Mouse (Mus musculus) gastrocnemius, postnatal 10 days (tissue): ENCODE measurements around the gene Tspear. TPM values are rescaled to one million over a fixed set of nuclear protein-coding genes. Genes with fewer than 3 reads are reported as not detected.
"Not testable (repeated sequence)": the region's sequence is repeated elsewhere in the genome, so short reads cannot be mapped to it uniquely, and the experiment has no call there.

ENCODE experiments used
- DNase-seq: peaks from one replicate; pipeline ENCODE4 v3.0.0; 2021; ENCODE audit warnings: mixed read lengths
- long read RNA-seq, 2 experiments: library from polyadenylated mRNA; stranded (forward); transcript quantifications; one replicate each; pipeline ENCODE4 v2.0.0; 2021
- total RNA-seq, 2 experiments: library from RNA; stranded (reverse); gene quantifications; 2 replicates each; pipeline ENCODE4 v1.2.3; 2021

Tspear gene
- total RNA-seq = not detected
- long read RNA-seq, experiment 1 = 0 reads
- long read RNA-seq, experiment 2 = 0 reads

DNA sequence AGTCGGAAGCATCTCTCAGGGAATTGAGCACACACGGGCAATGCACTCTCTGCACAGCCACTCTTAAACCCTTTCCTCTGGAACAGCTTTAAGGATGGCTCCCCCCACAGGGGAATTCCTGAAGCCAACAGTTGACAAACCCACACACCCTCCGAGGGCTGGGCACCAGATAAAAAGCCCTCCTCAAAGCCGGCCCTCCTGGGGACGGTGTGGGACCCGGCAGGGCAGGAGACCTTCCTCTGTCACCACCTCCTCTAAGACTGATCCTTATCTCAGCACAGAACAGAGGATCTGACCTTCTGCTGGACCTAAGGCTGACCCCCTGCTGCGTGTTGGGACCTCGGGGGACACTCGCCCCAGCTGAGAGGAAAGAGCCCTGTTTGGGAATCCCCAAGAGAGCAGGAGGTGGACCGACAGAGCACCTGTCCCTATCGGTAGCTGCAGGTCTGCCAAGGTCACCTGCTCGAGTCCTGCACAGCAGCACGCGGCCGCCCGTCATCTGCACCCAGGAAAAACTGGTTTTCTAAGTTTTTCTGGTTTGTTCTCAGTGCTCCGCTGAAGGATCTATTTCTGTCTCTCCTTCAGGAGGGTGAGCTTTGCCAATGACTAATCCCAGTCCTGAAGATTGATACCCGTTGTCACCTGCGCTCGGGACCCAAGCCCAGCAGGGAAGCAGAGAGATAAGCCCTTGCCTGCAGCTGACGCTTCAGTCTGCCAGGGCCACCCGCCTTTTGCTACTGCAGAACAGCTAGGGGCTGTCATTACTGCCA is at the start of gene Tspear:
TSS of gene Tspear (plus strand) at position 675 of the 770 bp plus-strand sequence.
- DNase-seq = no peak

DNA sequence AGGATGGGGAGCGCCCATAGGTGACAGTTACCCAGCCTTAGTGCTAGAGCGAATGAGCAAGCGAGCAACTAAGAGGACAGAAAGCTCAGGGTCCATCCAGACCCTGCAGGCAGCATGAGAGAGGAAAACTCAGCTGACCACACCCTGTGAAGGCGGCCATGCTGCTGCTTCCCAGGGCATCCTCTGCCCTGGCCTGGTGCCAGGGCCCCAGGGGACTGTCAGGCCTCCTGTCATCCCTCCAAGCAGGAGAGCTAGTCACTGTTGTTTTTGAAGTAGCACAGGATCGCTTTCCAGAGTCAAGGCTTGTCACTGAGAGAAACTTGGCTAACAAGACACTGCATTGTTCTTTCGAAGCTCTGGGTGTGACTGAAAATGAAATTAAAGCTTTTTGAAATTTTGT is 47.4 kb upstream of the Tspear start:
- DNase-seq = no peak

DNA sequence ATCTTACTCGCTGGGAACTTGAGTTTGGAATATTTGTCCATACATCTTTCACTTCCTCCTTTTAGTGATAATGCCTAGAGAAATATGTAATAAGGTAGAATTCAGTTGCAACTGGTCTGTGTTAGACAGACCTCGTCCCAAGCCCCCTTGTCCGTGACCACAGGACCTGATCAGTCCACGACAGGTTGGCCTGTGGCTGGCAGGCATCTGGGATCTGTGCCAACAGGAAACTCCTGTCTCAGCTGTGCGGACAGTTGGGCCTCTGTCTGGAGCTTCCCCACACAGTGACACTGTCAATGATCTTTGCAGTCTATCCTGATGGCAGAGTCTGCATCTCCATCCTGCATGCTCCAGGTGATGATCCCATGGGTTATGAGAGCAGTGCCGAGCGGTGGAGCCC is 43.2 kb upstream of the Tspear start:
- DNase-seq = no peak

DNA sequence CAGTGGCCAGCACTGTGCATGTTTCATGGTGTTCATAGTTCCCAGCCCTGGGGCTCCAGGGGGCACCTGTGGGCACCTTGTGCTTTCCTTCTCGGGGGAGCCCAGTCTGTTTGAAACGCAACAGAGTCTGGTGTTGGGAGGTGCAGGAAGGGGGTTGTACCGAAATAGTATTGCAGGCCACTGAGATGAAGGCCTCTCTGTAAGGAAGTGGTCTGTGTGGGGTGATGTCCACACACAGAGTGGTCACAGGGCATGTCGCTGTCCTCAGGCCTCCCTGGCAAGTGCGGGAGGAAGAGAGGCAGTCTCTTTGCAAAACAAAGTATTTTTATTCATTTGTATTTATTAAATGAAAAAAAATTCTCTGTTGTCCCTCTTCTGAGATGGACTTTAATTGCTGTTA is 40.8 kb upstream of the Tspear start:
- no peak for DNase-seq

DNA sequence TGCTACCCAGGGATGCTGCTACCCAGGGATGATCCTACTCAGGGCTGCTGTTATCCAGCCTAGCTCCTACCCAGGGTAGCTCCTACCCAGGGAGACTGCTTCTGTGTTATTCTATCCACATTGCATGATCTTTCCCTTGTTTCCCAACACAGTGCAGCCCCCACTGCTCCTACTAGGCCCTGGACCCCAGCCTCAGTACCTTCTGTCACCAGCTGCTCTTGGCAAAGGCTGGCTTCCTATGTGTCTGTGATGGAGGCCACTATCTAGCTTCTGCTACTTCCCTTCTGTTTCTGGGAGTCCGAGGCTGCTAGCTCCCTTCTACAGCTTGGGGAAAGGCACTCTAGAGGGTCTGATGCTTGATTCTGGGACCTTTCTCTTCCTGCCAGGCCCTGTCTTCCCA is 38.9 kb upstream of the Tspear start:
- no peak for DNase-seq

DNA sequence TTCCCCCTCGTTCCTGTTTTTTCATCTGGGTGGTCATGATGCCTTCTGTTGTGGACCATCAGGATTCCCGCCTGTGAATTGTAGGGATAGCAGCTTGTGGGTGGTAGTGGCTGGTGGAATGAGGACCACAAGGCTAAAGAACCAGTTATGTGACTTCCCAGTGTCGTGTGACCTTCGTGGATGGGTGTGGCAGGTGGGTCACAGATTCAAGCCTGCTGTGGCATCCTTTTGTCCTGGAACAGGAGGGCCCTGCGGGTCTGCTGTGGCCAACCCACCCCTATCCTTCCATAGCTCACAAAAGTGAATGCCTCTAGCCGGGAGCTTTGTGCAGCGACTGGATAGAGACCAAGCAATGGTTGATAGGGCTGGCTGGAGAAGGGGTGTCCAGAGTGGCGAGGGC is 38.5 kb upstream of the Tspear start:
- no peak for DNase-seq

DNA sequence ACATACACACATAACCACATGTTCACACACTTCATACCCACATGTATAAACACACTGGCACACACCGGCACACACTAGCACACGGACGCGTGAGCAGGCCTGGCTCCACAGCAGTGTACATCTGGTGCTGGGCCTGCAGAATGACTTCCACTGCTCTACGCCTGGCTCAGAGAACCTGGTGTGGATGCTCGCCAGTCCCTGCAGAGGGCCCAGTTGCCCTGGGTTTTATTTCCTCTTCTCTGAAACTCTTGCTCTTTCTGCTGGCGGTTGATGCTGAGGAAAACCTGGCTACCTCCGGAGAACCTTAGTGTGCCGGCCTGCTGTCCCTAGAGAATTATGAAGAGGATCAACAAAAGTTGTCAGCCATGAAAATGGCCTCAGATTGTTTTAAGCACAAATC is 34.3 kb upstream of the Tspear start:
- DNase-seq = no peak

DNA sequence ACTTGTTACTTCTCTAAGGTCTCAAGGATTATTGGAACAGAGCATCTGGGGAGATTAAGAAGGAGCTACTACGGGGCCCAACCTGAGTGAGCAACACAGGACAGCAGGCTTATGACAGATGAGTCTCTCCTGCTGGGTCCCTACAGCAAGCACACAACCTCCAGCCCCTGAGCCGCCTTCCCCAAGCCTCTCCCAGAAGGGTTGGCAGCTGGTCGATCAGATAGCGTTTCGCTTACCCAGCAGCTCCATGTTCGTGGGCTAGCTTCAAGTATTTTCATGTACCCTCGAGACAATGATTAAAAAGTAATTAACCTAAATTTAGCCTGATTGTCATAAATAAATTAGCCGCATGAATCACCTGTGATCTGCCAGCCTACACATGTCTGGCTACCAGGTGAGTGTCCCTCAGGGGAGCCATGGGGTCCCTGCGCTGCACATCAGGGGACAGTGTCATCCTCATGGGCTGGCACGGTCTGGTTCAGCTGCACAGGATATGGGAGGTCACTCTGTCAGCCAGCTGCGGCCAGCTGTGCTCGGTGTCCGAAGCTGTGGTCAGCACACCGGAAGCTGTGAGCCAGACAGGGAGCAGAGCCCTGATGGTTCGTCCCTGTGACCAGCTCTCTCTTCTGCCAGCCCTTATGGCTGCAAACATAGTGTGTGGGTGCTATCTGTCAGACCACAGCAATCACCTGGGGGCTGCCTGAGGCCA is 27.9 kb upstream of the Tspear start:
- DNase-seq = no peak

DNA sequence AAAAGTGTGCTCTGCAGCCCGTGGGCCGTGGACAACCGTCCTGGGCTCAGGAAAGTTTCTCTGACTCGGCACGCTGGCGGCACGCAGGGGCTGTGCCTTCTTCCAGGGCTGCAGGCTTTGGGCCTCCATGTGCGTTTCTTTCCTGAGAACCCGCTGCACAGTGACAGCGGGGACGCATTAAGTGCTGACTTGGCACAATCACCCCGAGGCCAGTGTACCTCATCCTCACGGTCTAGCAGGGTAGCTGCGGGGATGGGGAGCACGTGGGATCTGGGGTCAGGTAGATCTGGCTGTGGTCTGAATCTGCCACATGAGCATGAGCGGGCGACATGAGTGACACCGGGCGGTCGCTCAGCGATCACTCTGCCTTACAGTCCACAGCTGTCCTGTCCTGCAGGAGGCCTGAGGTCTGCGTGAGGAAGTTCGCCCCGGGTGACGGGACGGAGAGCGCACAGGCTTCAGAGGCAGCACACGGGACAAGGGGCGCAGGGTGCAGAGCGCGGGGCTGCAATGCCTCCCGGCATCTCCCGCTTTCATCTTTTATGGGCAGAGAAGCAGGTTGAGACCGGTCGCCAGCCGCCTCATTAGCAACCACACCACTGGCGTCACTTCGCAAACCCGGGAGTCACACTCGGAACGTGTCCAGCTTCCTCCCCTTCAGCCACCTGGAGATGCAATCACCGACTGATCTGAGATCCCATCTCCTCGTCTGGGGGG is 22.3 kb upstream of the Tspear start:
- no peak for DNase-seq

DNA sequence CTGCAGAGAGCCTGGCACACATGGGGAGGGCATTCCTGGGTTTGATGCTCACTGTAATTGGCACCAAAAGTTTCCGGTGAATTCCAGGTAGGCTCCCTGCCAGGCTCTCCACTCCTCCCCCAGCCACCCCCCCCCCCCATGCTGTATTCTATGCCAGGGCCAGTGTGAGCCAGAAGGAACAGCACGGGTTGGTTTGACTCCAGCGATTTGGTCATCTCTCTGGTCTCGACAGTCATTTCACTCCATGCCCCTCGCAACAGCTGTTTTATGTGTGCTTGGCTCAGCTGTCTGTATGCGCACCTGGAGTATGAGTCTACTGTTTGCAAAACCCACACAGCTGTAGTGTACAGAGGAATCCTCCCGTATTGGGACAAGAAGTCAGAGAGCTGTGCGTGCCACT is 20.0 kb upstream of the Tspear start:
- DNase-seq = no peak

DNA sequence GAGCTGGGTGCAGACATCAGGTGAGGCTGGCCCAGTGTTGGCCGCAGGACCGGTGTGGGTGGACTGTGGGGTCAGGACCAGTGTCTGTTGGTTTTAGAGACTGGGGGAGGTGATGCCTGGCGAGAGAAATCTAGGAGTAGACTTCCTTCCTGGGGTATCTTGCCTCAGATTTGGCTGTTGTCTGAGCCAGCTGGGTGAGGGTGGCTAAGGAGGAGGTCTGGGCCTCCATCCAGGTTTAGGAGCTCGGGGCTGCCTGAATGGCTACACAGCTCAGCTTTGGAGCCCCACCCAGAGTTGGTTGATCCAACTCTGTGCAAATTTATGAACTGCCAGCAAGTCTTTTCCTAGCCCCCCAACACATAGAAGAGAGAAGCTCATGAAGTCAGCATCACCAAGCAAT is 19.0 kb upstream of the Tspear start:
- DNase-seq = no peak

DNA sequence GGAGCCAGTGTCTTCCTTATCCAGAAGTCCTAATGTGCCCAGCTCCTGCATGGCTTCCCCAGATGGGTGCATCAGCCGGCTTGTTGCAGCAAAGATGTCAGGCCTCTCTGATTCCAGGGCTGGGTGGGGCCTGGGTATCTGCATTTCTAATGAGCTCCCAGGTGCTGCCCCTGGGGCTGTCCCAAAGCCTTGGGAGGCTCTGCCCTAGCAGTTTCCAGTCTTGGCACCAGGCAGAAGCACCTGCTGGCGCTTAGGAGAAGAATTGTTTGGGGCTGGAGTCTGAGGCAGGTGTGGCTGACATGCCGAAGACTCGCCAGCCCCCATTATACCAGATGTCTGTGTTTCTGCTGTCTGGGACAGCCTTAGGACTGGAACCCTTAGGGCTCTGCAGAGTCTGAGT is 15.7 kb upstream of the Tspear start:
- DNase-seq = no peak

DNA sequence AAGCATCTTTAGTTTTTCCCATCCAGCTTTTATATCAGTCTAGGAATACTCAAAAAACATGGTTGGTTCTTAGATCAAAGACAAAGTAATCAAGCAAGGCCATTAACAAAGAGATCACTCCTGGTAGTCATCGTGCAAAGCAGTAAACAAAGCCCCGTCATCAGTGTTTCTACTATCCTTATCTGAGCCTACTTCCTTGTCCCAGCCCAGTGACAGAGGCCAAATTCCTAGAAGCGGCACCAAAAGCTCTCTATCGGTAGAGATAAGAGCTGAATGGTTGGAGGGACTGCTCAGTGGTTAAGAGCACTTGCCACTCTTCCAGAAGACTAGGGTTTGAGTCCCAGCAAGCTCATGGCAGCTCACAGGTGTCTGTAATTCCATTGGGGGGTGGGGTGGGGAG is 14.8 kb upstream of the Tspear start:
- DNase-seq = no peak

DNA sequence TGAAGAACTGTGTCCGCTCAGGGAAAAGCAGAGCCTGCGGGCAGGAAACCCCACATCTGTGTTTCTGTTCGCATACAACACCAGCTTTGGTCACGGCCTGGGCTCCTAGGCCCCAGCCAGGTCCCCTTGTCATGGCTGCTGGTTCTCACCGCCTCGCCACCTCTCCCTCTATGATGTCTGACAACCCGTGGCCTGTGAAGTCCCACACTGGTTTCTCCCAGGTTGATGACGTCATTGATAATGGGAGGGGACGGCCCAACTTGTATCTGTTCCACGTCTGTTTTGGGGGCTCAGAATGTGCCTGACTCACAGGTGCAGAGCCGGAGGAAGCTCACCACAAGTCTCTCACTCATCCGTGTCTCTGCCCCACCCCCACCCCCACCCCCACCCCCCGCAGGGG is 12.6 kb upstream of the Tspear start:
- DNase-seq = no peak

DNA sequence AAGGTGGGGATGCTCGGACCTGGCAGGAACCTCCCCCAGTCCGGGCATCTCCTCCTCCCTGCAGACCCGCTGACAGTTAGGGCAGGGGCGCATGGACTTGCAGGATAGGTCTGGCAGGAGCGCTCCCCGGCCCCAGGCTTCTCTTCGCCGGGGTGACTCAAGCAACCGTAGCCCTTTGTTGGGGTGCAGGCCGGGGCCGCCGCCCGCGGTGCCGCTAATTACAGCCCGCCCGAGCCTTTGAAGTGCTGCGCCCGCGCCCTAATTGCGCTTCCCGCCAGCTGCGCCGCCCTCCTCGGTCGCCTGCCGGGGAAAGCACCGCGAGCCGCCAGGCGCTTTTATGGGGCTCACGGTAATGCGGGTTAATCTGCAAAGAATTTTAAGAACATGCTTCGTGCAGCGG is 8.8 kb upstream of the Tspear start:
- no peak for DNase-seq

DNA sequence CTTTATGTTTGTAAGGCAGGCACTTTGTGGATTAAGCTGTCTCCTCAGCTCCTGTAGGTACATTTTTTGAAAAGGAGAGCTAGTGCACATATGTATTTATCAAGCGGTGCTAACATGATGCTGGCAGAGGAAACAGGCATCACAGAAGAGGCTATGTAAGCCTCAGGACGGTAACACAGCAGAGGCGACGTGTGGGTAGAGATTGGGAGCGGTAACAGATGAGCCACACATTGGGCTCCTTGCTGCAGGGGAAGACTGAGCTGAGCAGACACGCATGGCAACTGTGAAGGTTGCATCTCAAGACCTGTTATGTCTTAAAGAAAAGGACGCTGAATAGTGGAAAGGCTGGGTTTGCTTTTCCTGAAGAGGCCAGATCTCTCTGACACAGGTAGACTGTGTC is 3.4 kb upstream of the Tspear start:
- no peak for DNase-seq

DNA sequence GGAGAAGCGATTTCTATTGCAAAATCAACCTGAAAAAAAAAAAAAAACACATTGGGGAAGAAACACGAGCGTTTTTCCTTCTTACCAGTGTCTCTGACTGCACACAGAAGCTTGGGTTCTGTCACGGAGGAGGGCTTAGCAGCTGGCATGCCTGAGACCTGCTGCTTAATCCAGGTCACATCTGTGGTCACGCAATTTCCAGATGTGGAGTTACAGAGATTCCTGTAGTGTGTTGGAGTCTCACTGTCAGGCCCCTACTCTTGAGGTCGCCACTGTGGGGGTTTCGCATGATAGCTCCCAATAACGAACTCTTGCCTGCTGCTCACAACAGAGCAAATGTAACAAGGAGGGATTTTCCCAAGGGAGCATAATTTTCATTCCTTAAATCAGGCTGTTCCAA is 2.2 kb upstream of the Tspear start:
- no peak for DNase-seq

DNA sequence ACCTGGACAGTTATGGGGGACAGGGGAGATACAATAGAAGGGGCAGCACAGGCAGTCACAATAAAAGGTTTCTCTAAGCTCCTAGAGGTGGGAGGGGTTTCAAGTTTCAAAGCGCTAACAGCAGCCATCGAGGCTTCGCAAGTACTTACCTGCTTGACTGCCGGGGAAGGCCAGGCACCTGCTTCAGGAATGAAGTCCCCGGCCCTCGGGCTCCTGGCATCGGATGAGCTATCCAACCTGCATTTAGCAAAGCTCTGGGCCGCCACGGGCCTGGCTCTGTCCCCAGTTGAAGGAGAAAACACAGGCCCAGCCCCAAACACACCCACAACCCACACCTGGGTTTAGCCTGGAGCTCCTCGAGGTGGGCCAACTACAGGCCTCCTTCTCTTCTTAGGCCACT is 652 bp downstream of the Tspear start:
- DNase-seq = no peak

DNA sequence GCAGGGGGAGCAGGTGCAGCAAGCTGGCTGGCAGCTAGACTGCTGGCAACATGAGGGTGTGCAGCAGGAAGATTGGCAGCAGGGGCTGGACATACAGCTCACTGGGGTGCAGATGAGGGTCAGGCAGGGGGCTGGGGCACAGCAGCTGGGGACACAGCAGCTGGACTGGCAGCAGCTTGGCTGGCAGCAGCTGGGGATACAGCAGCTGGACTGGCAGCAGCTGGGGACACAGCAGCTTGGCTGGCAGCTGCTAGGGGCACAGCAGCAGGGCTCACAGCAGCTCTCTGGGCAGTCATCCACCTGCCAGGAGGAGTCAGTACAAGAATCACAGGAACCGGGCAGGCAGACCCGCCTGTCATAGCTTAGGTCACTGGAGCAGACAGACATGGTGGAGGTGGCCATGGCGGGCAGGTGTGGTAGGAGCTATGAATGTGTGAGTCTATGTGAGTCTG is 4.0 kb downstream of the Tspear start, which contains the start of gene Gm19402:
TSS of gene Gm19402 (minus strand) at position 402 of the 452 bp plus-strand sequence.
- DNase-seq = not testable (repeated sequence)

DNA sequence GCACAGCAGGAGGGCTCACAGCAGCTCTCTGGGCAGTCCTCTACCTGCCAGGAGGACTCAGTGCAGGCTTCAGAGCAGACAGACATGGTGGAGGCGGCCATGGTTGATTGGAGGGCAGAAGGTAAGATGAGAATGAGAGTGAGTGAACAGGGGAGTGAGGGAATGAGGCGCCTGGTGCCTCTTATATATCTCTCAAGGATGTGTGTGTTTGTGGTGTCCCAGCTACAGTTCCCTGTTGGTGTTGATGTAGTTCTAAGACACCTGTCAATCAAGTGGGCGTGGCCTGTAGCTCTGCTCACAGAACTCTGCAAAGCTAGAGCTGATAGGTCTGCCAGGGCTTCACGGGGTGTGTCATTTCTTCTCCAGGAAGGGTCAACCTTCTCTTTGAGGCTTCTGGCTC is 10.8 kb downstream of the Tspear start, which contains the start of gene Gm9508:
TSS of gene Gm9508 (minus strand) at position 101 of the 400 bp plus-strand sequence.
- DNase-seq = no peak

DNA sequence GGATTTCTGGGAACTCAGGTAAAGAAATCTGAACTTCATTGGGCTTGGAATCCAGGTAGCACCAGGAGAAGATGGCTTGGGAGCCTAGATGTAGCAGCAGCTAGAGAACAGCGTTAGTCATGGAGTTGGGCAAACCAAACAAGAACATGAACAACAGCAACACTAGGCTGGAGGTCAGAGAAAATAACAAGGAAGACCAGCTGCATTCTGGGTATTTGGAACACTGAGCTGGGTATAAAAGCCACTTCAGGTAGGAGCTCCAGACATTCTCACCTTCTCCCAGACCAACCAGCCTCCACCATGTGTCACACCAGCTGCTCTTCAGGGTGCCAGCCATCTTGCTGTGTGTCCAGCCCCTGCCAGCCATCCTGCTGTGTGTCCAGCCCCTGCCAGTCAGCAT is 20.0 kb downstream of the Tspear start, which contains the start of gene Gm10272:
TSS of gene Gm10272 (plus strand) at position 301 of the 400 bp plus-strand sequence.
- no peak for DNase-seq

DNA sequence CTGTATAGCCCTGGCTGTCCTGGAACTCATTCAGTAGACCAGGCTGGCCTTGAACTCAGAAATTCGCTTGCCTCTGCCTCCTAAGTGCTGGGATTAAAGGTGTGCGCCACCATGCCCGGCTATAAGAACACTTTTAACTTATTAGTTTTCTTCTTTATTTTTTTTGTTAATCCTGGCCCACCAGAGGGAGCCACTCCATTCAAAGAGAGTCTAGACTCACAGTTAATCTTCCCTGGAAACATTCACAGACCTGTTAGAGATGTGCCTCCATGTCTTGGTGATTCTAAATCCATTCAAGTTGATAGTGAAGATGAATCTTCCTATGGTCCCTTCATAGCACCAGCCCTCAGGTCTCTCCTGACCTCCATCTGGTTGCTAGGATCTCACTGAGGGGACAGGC is 23.5 kb downstream of the Tspear start:
- no peak for DNase-seq

DNA sequence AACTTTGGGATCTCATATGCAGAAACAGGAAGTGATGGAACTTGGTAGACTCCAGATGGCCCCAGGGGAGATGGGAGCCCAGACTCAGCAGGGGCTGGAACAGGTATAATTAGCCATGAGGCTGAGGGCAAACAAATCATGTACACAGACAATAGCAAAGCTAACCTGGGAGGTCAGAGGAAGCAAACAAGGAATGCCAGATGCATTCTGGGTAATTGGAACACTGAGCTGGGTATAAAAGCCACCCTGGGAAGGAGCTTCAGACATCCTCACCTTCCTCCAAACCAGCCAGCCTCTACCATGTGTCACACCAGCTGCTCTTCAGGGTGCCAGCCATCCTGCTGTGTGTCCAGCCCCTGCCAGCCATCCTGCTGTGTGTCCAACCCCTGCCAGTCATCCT is 24.8 kb downstream of the Tspear start, which contains the start of gene Gm10024:
TSS of gene Gm10024 (plus strand) at position 301 of the 400 bp plus-strand sequence.
- not testable (repeated sequence) for DNase-seq
